Mouse (Mus musculus): ENCODE measurements around the gene Mtif2.
"Not testable (repeated sequence)": the region's sequence is repeated elsewhere in the genome, so short reads cannot be mapped to it uniquely, and the experiment has no call there.

Gene Mtif2

DNA sequence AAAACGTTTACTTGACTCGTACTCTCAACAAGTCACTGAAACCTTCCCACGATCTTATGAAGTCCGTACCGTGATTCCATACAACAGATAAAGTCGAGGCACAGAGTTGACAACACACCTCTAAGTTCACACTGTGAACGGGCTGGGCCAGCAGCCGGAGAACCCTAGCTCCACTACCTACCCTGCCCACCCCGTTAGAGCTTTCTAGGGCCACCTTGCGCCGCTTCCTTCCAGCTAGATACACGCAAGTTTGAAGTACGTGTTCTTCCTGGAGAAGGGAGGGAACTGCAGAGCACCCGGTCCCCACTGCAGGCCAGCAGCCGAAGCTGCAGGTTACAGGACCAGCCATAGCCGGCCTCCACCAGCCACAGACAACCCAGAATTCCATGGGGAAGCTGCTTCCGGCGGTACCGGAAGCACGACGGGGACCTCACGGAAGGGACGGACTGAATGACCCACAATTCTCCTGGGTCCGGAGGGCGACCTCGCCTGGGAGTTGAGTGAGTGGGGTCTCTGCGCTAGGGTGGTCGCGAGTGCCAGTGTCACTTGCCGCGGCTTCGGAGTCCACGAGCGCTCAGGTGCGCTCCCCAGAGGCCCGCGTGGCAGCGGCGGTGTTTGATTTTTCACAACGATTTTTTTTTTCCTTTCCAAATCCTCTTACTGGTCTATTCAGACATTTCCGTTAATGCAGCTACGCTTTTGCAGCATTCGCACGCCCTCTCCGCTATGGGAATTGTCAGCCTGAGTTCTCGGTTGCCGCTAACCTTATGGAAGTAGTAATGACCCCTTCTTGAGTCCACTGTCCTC lies at the start of gene Mtif2:
Mtif2 (plus strand) TSS at position 421 of the 807 bp plus-strand sequence.
- peak; percentile 88 for DNase-seq (ENCODE audit: inconsistent ontology term)

DNA sequence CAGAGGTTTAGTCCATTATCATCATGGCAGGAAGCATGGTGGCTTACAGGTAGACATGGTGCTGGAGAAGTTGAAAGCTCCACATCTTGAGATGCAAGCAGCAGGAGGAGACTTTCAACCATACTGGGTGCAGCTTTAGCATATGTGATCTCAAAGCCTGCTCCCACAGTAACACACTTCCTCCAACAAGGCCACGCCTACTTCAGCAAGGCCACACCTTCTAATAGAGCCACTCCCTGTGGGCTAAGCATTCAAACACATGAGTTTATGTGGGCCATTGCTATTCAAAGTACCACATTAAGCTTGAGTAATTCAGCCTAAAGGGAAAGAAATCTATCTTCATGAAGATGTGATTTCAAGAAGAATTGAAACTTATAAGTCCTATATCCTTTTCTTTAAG lies 33.1 kb upstream of the Mtif2 start:
- no peak for DNase-seq (ENCODE audit: inconsistent ontology term)

DNA sequence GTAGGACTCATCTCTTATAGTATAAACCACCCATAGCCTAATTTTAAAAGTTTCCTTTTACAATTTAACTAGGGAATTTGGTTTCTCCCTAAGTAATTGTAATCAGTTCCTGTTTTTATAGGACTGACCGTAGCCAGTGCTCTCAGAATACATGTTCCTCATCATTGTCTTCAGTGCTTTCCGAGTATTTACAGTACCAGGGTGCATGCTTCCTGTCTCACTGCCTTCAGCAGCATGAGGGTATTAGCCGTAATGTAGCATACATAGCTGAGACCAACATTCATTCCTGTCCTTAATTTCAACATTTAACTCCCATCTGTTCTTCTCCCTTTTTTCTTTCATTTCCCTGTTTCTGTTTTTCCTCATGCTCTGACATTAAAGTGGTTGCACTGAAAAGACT lies 29.2 kb upstream of the Mtif2 start:
- DNase-seq (ENCODE audit: inconsistent ontology term): no peak

DNA sequence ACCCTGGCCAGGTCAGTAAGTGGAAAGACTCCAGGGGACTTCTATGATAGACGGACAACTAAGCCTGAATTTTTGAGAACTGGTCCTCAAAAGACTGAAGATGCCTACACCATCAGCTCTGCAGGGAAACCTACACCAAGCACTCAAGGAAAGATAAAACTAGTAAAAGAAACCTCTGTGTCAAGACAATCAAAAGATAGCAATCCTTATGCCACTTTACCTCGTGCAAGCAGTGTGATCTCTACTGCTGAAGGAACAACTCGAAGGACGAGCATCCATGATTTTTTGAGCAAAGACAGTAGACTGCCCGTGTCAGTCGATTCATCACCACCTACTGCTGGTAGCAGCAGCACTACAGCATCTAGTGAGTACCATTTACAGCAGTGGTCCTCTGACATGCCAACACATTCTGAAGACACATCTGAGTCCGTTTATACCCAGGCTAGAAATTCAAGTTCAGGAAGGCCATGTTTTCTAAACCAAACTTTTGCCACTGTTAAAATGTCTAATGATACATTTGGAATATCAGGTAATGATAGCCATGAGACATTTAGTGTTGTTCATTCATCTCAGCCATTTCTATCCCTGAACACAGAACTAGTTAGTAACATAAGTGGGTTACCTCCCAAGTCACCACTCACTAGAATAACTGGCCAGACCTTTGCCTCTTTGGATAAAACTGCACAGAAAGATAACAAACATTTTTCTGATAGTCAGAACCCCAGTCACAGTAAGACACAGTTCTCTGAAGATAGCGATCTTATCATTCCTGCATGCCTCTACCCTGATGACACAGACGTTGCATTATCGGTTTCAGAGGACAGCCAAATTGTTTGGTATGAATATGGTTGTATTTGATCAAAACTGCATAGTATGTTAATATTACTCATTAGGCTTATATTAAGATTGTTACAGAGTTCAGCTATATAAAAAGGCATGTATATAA lies 22.0 kb upstream of the Mtif2 start:
- DNase-seq (ENCODE audit: inconsistent ontology term): no peak

DNA sequence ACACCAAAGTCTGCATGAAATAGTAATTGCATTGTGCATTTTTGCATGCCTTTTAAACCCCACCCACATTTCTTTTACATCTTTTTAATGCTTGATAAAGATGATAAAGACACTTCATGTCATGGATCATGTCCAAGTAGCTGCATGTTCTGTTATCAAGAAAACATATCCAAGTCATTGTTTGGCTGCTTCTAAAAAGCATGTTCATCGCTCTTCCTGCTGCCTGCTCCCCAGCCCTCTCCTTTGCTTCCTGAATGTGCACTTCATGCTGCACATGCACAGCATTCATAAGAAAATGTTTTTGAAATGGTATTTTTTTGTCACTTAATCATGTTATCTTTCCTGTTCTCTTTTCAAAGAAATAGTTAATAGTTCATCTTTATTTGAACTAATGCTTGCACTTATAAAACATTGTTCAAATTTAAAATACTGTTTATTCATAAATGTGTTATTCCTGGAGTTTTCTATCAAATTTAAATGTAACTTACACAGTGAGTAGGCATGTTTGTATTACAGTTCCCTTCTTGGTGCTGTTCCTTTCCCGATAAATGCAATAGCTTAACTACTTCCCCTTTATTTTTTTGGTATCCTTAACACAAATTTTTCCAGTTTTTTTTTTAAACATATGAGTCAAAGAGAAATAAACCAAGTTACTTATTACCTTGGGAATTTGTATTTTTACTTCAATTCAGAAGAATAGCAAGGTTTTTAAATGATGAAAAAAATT lies 21.1 kb upstream of the Mtif2 start:
- no peak for DNase-seq (ENCODE audit: inconsistent ontology term)

DNA sequence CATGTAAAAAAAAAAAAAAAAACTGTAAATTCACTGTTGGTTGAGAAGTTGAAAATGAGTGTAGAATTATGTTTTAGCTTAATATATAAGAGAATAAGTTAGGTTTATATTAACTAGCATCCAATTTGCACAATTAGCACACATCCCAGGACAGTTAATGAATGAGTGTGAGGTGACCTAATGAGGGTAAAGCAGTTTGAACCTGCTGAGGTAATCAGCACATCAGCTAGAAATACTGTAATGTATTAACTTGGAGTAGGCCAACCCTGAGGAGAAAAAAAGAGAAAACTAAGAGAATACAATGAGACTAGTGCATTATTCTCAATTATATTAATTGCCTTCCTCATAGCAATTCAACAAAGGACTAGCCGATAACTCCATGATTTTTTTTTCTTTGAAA lies 16.8 kb upstream of the Mtif2 start:
- no peak for DNase-seq (ENCODE audit: inconsistent ontology term)

DNA sequence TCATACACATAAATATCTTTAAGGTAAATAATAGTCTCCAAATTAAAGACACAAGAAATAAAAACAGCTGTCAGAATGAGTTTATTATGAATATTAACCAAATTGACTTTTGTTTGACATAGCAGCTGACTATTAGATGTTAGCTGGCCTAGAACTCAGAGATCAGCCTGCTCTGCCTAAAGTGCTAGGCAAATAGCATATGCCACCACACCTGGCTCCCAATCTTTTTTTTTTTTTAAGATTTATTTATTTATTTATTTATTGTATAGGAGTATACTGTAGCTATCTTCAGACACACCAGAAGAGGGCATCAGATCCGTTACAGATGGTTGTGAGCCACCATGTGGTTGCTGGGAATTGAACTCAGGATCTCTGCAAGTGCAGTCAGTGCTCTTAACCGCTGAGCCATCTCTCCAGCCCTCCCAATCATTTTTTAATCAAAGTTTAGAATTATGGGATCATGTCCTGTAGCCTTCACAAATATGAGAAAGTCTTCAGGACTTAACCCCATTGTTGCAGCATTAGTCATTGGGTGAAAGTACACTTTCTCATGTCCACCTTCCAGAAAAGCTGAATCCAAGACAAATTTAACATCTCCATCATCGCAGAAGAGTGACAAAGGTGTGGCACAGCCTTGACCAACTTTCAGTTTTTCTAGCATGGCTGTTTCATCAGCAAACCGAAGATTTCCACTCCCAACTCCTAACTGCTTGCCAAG lies 13.2 kb upstream of the Mtif2 start:
- peak; percentile 4 for DNase-seq (ENCODE audit: inconsistent ontology term)

DNA sequence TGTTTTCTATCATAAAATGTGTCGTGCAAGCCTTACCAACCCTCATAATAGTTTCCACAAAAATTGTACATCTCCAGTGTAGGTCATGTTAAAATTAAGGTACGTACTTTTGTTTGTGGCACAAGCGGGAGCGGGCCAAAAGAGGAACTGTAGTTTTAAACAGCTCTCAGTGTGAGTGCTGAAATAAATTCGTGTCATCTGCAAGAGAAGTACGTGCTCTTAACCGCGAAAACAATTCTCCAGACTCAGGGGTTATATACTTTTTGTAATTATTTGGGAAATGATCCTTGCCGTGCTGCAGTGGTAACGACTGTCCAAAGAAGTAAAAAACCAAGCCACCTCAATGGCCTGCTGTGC lies 11.9 kb upstream of the Mtif2 start:
- no peak for DNase-seq (ENCODE audit: inconsistent ontology term)

DNA sequence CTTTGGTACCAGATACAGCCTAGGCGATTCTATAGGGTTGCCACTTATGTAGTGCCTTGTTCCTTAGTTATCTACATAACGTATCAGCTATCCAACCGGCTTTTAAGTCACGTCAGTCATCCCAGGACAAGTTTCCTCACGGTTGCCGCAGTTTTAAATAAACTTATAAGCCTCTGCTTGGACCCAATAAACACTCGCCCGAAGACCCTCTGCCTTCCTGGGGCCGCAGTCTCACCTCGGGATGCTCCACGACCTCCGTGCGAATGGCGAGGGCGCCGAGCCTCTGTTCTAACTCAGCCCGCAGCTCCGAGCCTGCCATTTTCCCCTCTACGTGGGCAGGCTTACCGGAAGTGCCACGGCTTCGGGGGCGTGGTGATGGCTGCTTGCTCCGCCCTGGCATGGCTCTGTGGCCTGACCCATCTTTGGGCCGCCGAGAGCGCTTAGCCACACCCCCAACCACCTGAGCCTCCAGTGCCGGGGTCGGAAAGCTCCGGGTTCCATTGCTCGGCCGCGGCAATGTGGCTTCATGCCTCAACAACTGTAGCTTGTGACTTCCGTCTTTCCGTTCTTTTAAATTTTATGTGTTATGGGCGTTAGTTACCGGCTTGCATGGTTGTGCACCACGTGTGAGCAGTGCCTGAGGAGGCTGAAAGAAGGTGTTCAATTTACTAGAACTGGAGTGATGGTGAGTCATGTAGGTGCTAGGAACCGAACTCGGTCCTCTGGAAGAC lies 11.4 kb upstream of the Mtif2 start, which contains the start of gene Prorsd1:
Prorsd1 (minus strand) TSS at position 352 of the 731 bp plus-strand sequence.
- peak; percentile 90 for DNase-seq (ENCODE audit: inconsistent ontology term)

DNA sequence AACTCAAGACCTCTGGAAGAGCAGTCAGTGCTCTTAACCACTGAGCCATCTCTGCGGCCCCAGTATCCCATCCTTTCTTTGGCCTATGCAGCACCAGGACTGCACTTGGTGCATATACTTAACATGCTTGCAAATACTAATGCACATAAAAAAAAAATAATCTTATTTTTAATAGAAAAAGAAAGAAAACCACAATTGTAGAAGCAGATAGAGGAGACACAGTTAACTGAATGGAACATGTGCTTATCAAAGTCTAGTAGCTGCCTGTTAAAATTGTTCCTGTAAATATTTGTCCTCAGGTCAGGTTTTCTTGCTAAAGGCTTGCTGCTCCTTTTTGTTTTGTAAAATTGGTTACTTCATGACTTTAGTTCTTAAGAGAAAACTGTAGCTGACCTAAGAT lies 12.0 kb downstream of the Mtif2 start:
- no peak for DNase-seq (ENCODE audit: inconsistent ontology term)

DNA sequence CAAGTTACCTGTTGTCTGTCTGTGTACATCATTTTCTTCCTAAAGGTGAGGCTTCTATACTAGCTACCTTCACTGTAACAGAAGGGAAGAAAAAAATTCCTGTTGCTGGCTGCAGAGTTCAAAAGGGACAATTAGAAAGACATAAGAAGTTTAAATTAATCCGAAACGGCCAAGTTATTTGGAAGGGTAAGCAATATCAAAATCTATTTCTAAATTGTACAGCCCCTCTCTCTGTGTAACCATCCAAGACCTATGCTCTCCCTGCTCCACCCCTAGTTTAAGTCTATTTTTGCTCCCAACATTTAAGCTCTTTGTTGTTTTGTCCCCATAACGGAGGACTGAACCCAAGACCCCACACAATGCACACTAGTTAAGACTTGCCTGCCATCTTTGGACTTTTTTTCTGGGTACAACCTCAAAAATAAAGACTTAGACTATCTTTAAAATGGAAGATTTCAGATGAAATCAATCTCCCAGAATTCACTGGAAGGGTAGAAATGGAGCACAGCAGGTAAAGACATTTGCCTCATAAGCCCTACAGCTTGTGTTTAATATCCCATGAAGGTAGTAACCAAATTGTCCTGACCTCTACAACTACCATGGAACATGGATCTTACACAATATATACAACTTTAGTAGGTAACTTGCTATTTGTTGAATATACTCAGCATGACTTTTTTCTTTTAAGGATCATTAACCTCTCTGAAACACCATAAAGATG lies 18.2 kb downstream of the Mtif2 start:
- DNase-seq (ENCODE audit: inconsistent ontology term): no peak

DNA sequence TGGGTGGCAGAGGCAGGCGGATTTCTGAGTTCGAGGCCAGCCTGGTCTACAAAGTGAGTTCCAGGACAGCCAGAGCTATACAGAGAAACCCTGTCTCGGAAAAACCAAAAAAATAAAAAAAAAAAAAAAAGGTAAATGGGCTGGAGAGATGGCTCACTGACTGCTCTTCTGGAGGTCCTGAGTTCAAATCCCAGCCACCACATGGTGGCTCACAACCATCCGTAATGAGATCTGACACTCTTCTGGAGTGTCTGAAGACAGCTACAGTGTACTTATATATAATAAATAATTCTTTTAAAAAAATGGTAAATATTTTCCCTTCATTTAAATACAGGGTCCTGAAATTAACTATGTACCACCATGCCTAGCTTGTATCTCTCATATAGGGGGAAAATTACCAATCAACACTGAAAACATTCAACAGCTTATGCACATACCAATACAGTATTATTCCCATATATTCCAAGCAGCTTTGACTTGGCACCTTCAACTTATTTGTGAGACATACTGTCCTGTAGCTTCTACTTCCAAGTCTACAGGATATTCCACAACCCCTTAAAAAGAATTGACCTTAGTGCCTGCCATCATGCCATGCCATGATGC lies 19.0 kb downstream of the Mtif2 start:
- DNase-seq (ENCODE audit: inconsistent ontology term): not testable (repeated sequence)

DNA sequence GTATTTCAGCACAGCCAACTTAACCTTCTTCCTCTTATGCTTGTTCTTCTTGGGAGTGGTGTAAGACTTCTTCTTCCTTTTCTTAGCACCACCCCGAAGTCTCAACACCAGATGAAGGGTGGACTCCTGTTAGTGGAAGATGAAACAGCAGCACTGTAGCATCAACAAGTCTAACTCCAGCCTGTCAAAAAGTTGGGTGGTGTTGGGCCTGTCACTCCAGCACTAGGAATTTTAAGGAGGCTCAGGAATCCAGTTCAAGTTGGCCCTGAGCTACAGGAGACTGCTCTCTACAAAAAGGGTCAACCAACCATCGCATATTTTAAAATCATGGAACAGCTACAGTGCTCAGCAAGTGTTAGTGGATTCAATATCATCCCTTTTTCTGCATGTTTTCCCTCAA lies 20.1 kb downstream of the Mtif2 start:
- not testable (repeated sequence) for DNase-seq (ENCODE audit: inconsistent ontology term)

DNA sequence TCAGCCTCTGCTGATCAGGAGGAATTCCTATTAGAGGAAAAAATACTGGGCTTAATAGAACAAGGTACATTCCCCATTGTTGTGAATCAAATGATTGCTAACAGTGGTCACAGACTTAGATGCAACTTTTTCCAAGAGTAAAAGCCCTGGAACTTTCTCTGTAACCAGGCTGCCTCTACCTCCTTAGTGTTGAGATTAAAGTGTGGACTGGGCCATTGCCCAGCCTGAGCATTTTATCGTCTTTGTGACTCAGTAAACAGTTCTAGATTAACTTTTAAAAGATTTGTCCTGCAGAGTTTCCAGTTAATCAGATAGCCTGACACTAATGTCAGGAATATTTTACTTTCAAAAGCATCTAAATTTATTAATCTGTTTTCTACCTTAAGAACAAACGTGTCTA lies 20.6 kb downstream of the Mtif2 start:
- DNase-seq (ENCODE audit: inconsistent ontology term): no peak

DNA sequence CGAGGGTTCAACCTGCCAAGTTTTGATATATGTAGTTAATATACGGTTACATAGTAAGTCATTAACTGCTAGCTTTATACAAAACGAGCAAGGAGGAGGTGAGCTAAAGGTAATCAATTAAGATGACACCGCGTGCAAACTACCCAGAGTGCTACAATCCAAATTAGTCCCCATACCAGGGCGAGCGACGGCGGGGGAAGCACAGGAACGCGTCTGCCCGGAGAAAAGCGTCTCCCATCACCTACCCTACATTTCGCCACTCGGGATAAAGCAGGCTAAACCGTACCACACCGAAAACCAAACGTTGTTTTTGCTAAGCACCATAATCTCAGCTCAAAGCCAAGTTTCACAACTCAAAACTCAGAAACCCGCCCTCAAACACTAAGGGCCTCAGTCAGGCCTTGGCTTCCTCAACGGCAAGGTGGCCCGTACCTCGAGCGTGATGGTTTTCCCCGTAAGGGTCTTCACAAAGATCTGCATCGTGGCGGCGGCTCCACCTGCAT lies 21.1 kb downstream of the Mtif2 start:
- DNase-seq (ENCODE audit: inconsistent ontology term): no peak

DNA sequence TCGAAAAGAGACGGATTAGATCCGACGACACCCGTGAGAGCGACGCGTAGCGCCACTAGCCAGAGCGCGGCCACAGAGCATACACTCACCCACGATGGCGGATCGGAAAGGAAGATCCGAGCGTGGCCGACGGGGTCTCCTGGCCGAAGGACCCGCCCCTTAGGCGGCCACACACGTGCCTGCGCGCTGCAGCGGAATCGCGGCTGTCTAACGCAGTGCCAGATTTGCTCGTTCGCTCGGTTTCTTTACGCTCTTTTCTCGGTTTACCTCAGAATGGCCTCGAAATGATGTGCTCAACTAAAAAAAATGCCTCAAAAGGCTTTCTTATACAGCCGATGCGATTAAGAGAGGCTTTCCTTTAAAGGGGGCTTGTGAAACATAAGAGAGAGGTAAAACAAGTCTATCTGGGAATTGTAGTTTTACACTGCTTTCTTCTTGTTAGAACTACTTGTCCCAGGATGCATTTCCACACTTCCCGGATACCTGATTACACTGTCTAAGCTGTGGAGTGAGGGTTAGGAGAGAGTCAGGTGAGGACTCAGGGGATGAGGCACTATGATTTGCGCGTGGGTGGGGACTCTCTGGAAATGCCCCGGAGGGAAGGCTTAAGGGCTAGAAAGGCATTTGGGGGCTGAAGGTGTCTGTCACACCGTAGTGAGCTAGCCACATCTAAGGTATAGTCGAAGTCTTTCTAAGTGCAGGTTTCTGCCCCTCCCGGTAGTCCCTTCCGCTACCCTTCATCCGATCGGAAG lies 21.7 kb downstream of the Mtif2 start, which contains the start of the genes Clhc1 and Rps27a:
Clhc1 (plus strand) TSS at position 199 of the 752 bp plus-strand sequence.
Rps27a (minus strand) TSS at position 358 of the 752 bp plus-strand sequence.
- peak; percentile 94 for DNase-seq (ENCODE audit: inconsistent ontology term)

DNA sequence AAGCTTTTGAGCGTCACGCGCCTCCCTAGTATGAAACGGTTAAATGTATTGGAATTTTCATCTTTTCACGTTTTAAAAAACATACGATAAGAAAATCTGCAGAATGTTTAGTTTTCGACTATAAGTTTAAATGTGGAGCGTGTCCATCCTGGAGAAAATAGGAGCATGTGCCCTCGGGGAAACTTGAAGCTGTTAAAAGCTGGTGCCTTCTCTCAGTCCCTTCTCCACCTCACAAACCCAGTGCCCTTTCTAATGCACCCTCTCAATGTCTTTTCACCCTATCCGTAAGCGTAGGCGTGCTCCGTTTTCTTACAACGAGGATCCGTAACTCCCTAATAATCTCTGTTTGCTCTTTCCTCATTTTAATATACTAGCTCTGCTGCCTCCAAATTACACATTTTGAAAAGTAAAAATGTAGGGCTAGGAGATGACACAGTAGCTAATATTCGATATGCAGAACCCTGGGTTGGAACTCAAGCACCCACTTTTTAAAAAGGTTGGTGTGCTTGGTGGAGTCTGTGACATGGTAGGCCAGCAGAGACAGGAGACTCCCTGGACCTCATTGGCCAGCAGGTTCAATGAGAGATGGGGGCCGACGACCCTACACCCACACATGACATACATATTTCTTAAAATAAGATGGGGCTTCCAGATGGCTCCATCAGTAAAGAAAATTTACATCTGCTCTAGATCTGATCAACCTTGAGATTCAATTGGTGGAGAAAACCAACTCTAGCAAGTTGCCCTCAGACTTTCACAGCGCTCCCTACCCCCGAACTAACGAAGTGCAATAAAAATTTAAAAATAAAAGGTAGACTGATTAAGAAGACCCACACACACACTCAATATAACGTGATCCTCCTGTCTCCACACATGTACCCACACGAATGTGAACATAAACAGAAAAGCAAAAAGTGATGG lies 22.6 kb downstream of the Mtif2 start:
- DNase-seq (ENCODE audit: inconsistent ontology term): peak; percentile 20

Data from Muller cell, postnatal 12 days (primary cell).